Comparison of ENCODE assay signal across 15 mouse cellular contexts in genomic region chr7:46820876-46821632, GRCm38 (mm10). TPM values are rescaled to one million over a fixed set of nuclear protein-coding genes. Genes with fewer than 3 reads are reported as not detected.
"Had no signal": no experiment of that assay in that cellular context is flagged by ENCODE, and none has a peak within 500 bp of the region (broad histone marks: within the 10 kb centered on the region; RNA-seq: fewer than 3 reads in every experiment).

No protein-coding gene starts in this region.

RNA-seq across cellular contexts. Expression of gene Ldhc, which starts 39.9 kb away (rescaled TPM):
- total RNA-seq: hindbrain, postnatal 0 days; layer of hippocampus, adult 8-10 months; layer of hippocampus, postnatal 10 days; layer of hippocampus, postnatal 36 days; left cerebral cortex, adult 2 months; left cerebral cortex, postnatal 10 days; left cerebral cortex, postnatal 36 days had no signal
- polyA plus RNA-seq: inflammation-experienced regulatory T-cells, adult 6 months; intestine, embryonic 16.5 days; kidney, embryonic 14.5 days; limb, embryonic 14.5 days; macrophage; neural tube, embryonic 12.5 days; stomach, embryonic 14.5 days; stomach, postnatal 0 days had no signal
